ENCODE assay signal across 18 mouse cellular contexts in genomic region chr5:117916349-117916748, GRCm38 (mm10).
DNase-seq lines count a peak whose midpoint lies in the region; ATAC-seq lines count a peak whose summit lies in the region.
"Had no signal": no experiment of that assay in that cellular context is flagged by ENCODE, and none has a peak within 500 bp of the region (broad histone marks: within the 10 kb centered on the region; RNA-seq: fewer than 3 reads in every experiment).

No protein-coding gene starts in this region.

- DNase-seq in frontal cortex, adult 2 months (ENCODE audit: extremely low spot score in 1 of 2, low spot score in 1 of 2), result peak; percentile 36 to 64
- DNase-seq in frontal cortex, postnatal 25 days (ENCODE audit: low spot score in 2 of 2), result no peak
- DNase-seq in frontal cortex, postnatal 36 days (ENCODE audit: low spot score in 2 of 2), result peak; percentile 31 to 54
- peak; percentile 35 to 43 for DNase-seq in left cerebral cortex, adult 9 months (ENCODE audit: low spot score in 2 of 2)
- peak; percentile 20 for DNase-seq in right cerebral cortex, postnatal 25 days
- no peak for DNase-seq in spleen, postnatal 14 days (ENCODE audit: low spot score in 2 of 2)
- no peak for DNase-seq in adrenal gland, postnatal 10 days
- DNase-seq: adrenal gland, postnatal 14 days; cerebellum, adult 18-20 months; heart, postnatal 36 days; kidney, adult 18-20 months; kidney, postnatal 14 days; lung, adult 18-20 months; retina, postnatal 1 day had no signal

- WGBS in forebrain, embryonic 16.5 days, result 86% methylated on average over 5 of the region's 5 CpGs

- H3K9me3 ChIP-seq in forebrain, embryonic 16.5 days (ENCODE audit: control insufficient read depth, low read length), result no peaks in the 10 kb centered on the region
- H3K9me3 ChIP-seq: heart, embryonic 12.5 days had no signal

- H3K27me3 ChIP-seq in forebrain, embryonic 16.5 days (replicated peaks; ENCODE audit: control insufficient read depth, insufficient read depth, low read length), result no peaks in the 10 kb centered on the region
- H3K27me3 ChIP-seq: heart, embryonic 12.5 days had no signal

- no peak overlapping the region for H3K4me3 ChIP-seq in forebrain, embryonic 16.5 days (replicated peaks; ENCODE audit: low read length)
- H3K4me3 ChIP-seq: heart, embryonic 12.5 days had no signal

- no peak for ATAC-seq in forebrain, embryonic 16.5 days
- ATAC-seq: hindbrain, embryonic 16.5 days; midbrain, embryonic 16.5 days had no signal

- no peaks in the 10 kb centered on the region for H3K4me1 ChIP-seq in forebrain, embryonic 16.5 days (replicated peaks; ENCODE audit: control insufficient read depth, insufficient read depth, low read length)
- H3K4me1 ChIP-seq: heart, embryonic 12.5 days had no signal

- H3K36me3 ChIP-seq in forebrain, embryonic 16.5 days (ENCODE audit: control insufficient read depth, insufficient read depth), result no peaks in the 10 kb centered on the region
- H3K36me3 ChIP-seq: heart, embryonic 12.5 days had no signal

- no peak overlapping the region for H3K27ac ChIP-seq in forebrain, embryonic 16.5 days (ENCODE audit: low read length)

- no peak overlapping the region for H3K4me2 ChIP-seq in forebrain, embryonic 16.5 days (ENCODE audit: low read length)
- H3K4me2 ChIP-seq: heart, embryonic 12.5 days had no signal

- no peak overlapping the region for H3K9ac ChIP-seq in forebrain, embryonic 16.5 days (replicated peaks; ENCODE audit: low read depth, low read length)
- H3K9ac ChIP-seq: heart, embryonic 12.5 days had no signal

Comparison
In these comparisons a context has a peak if more than half of its experiments do, and no peak if none do; other contexts are left out.
1. DNase-seq: peak in frontal cortex, adult 2 months (2 of 2), frontal cortex, postnatal 36 days (2 of 2), left cerebral cortex, adult 9 months (2 of 2) and right cerebral cortex, postnatal 25 days (single experiment); none in frontal cortex, postnatal 25 days (0 of 2), spleen, postnatal 14 days (0 of 2) and adrenal gland, postnatal 10 days (single experiment).